Mouse (Mus musculus) hindbrain, embryonic 14.5 days (tissue): Measurements from ENCODE around the gene Chrm3. TPM values are rescaled to one million over a fixed set of nuclear protein-coding genes. Genes with fewer than 3 reads are reported as not detected.

Experiments used
- ATAC-seq: fragments of 200-750 bp; cut with Nextera tagmentation; 2 replicates; pipeline ENCODE4 v1.8.0; 2017; ENCODE audit warnings: moderate number of reproducible peaks, mild to moderate bottlenecking, moderate TSS enrichment, moderate library complexity; ENCODE audit not compliant: low FRiP score
- DNase-seq: peaks from one replicate; pipeline ENCODE4 v3.0.0-alpha.2; 2015; ENCODE audit warnings: low spot score
- H3K27ac ChIP-seq: fragments of 300-500 bp; sonication (generic); 2 replicates; pipeline ENCODE4 v1.5.1; 2014; ENCODE audit warnings: mild to moderate bottlenecking, moderate library complexity
- H3K27me3 ChIP-seq: fragments of 300-500 bp; sonication (generic); 2 replicates; pipeline ENCODE4 v1.6.1; 2014; ENCODE audit warnings: mild to moderate bottlenecking, low read length, mixed read lengths; ENCODE audit not compliant: control insufficient read depth, insufficient read depth
- H3K36me3 ChIP-seq: fragments of 300-500 bp; sonication (generic); replicated peaks from 2 replicates; pipeline ENCODE4 v1.6.1; 2014; ENCODE audit not compliant: control insufficient read depth, insufficient read depth
- H3K4me1 ChIP-seq: fragments of 300-500 bp; sonication (generic); replicated peaks from 2 replicates; pipeline ENCODE4 v1.6.1; 2014; ENCODE audit warnings: antibody characterized with exemption, low read length, mixed read lengths; ENCODE audit not compliant: control insufficient read depth, insufficient read depth
- H3K4me2 ChIP-seq: fragments of 300-500 bp; sonication (generic); replicated peaks from 2 replicates; pipeline ENCODE4 v1.6.1; 2014; ENCODE audit warnings: mild to moderate bottlenecking, moderate library complexity
- H3K4me3 ChIP-seq: fragments of 300-500 bp; sonication (generic); replicated peaks from 2 replicates; pipeline ENCODE4 v1.5.1; 2014; ENCODE audit warnings: mild to moderate bottlenecking, low read length
- H3K9ac ChIP-seq: fragments of 300-500 bp; sonication (generic); 2 replicates; pipeline ENCODE4 v1.6.1; 2014
- H3K9me3 ChIP-seq: fragments of 300-500 bp; sonication (generic); 2 replicates; pipeline ENCODE4 v1.6.1; 2016; ENCODE audit warnings: low read length; ENCODE audit not compliant: control insufficient read depth
- WGBS: fragments of 180-500 bp; shearing (Covaris S2); extraction: QIAGEN DNeasy Blood & Tissue Kit; methylation state at CpG from one replicate; pipeline ENCODE4 v1.1.7; 2014; 5-methylcytosine and 5-hydroxymethylcytosine counted together
- polyA plus RNA-seq: library from polyadenylated mRNA; unstranded; fragments of >200 nt; fragmentation: Nextera tagmentation; extraction: Ambion mirVana; gene quantifications from 2 replicates; pipeline ENCODE4 v1.2.1, GENCODE M21; 2014

The Chrm3 gene
- polyA plus RNA-seq, 1 experiment from 2014 or later: 3.8 TPM

GRCm38 (mm10) chr13:10335558-10335957 lies 25.1 kb downstream of the Chrm3 start:
- no peaks in the 10 kb centered on the region for H3K27me3 ChIP-seq
- no peaks in the 10 kb centered on the region for H3K4me1 ChIP-seq
- H3K27ac ChIP-seq: no peak overlapping the region
- no peak overlapping the region for H3K9ac ChIP-seq
- ATAC-seq (no peak), DNase-seq (no peak)
- H3K36me3 ChIP-seq: no peaks in the 10 kb centered on the region
- no peaks in the 10 kb centered on the region for H3K9me3 ChIP-seq
- no peak overlapping the region for H3K4me2 ChIP-seq
- no peak overlapping the region for H3K4me3 ChIP-seq

GRCm38 (mm10) chr13:10332762-10333161 lies 27.9 kb downstream of the Chrm3 start:
- Histone ChIP-seq H3K4me1 (no peaks in the 10 kb centered on the region), H3K4me2 (no peak overlapping the region), H3K4me3 (no peak overlapping the region), H3K9ac (no peak overlapping the region), H3K9me3 (no peaks in the 10 kb centered on the region), H3K27me3 (no peaks in the 10 kb centered on the region), H3K36me3 (no peaks in the 10 kb centered on the region), H3K27ac (no peak overlapping the region)
- no peak for ATAC-seq
- no peak for DNase-seq
- 89% methylated on average over 4 of the region's 4 CpGs for WGBS

- Histone ChIP-seq H3K9ac (no peak overlapping the region), H3K9me3 (no peaks in the 10 kb centered on the region), H3K36me3 (no peaks in the 10 kb centered on the region), H3K4me1 (no peaks in the 10 kb centered on the region), H3K4me3 (no peak overlapping the region), H3K4me2 (no peak overlapping the region), H3K27me3 (no peaks in the 10 kb centered on the region), H3K27ac (no peak overlapping the region)
- DNase-seq (no peak), ATAC-seq (no peak)
Observed at GRCm38 (mm10) chr13:10309811-10310210, 50.8 kb downstream of the Chrm3 start.

- no peak for DNase-seq
- H3K36me3 ChIP-seq: no peaks in the 10 kb centered on the region
- H3K4me1 ChIP-seq: no peaks in the 10 kb centered on the region
- H3K27ac ChIP-seq: no peak overlapping the region
- H3K9me3 ChIP-seq: no peaks in the 10 kb centered on the region
- H3K27me3 ChIP-seq: no peaks in the 10 kb centered on the region
- no peak overlapping the region for H3K4me3 ChIP-seq
- H3K9ac ChIP-seq: no peak overlapping the region
- no peak overlapping the region for H3K4me2 ChIP-seq
- ATAC-seq: no peak
- 79% methylated on average over 2 of the region's 2 CpGs for WGBS
Observed at GRCm38 (mm10) chr13:10295160-10295559, 65.5 kb downstream of the Chrm3 start.

- 78% methylated on average over 4 of the region's 4 CpGs for WGBS
- Histone ChIP-seq H3K36me3 (no peaks in the 10 kb centered on the region), H3K4me3 (no peak overlapping the region), H3K4me2 (no peak overlapping the region), H3K27me3 (no peaks in the 10 kb centered on the region), H3K9me3 (no peaks in the 10 kb centered on the region), H3K27ac (no peak overlapping the region), H3K4me1 (no peaks in the 10 kb centered on the region), H3K9ac (no peak overlapping the region)
- ATAC-seq: no peak
- no peak for DNase-seq
Observed at GRCm38 (mm10) chr13:10284331-10284730, 76.3 kb downstream of the Chrm3 start.

- DNase-seq (no peak), ATAC-seq (no peak)
- 88% methylated on average over 1 of the region's 1 CpGs for WGBS
- Histone ChIP-seq H3K4me2 (no peak overlapping the region), H3K9ac (no peak overlapping the region), H3K27me3 (no peaks in the 10 kb centered on the region), H3K4me1 (no peaks in the 10 kb centered on the region), H3K36me3 (no peaks in the 10 kb centered on the region), H3K27ac (no peak overlapping the region), H3K4me3 (no peak overlapping the region), H3K9me3 (no peaks in the 10 kb centered on the region)
Observed at GRCm38 (mm10) chr13:10274907-10275306, 85.7 kb downstream of the Chrm3 start.

- H3K4me2 ChIP-seq: no peak overlapping the region
- DNase-seq (no peak), ATAC-seq (no peak)
- WGBS: 90% methylated on average over 3 of the region's 3 CpGs
- H3K9ac ChIP-seq: no peak overlapping the region
- H3K36me3 ChIP-seq: no peaks in the 10 kb centered on the region
- no peaks in the 10 kb centered on the region for H3K9me3 ChIP-seq
- no peaks in the 10 kb centered on the region for H3K27me3 ChIP-seq
- H3K4me3 ChIP-seq: no peak overlapping the region
- H3K27ac ChIP-seq: no peak overlapping the region
- H3K4me1 ChIP-seq: 0 out of 2 replicates have a peak, but pooled peaks cover 3% of the 10 kb centered on the region
Observed at GRCm38 (mm10) chr13:10263784-10264183, 96.9 kb downstream of the Chrm3 start.

GRCm38 (mm10) chr13:10253049-10253448 lies 107.6 kb downstream of the Chrm3 start:
- Histone ChIP-seq H3K9ac (no peak overlapping the region), H3K27ac (no peak overlapping the region), H3K4me2 (no peak overlapping the region), H3K9me3 (no peaks in the 10 kb centered on the region), H3K27me3 (no peaks in the 10 kb centered on the region), H3K36me3 (no peaks in the 10 kb centered on the region), H3K4me1 (no peaks in the 10 kb centered on the region), H3K4me3 (no peak overlapping the region)
- no peak for DNase-seq
- no peak for ATAC-seq

GRCm38 (mm10) chr13:10251499-10252179 lies 109.0 kb downstream of the Chrm3 start:
- no peaks in the 10 kb centered on the region for H3K9me3 ChIP-seq
- no peaks in the 10 kb centered on the region for H3K36me3 ChIP-seq
- no peak for DNase-seq
- H3K9ac ChIP-seq: no peak overlapping the region
- H3K4me2 ChIP-seq: no peak overlapping the region
- no peaks in the 10 kb centered on the region for H3K4me1 ChIP-seq
- no peak for ATAC-seq
- no peak overlapping the region for H3K4me3 ChIP-seq
- no peak overlapping the region for H3K27ac ChIP-seq
- WGBS: 80% methylated on average over 5 of the region's 5 CpGs
- no peaks in the 10 kb centered on the region for H3K27me3 ChIP-seq
